Mouse (Mus musculus): ENCODE data around the gene Slc8a2.

DNA sequence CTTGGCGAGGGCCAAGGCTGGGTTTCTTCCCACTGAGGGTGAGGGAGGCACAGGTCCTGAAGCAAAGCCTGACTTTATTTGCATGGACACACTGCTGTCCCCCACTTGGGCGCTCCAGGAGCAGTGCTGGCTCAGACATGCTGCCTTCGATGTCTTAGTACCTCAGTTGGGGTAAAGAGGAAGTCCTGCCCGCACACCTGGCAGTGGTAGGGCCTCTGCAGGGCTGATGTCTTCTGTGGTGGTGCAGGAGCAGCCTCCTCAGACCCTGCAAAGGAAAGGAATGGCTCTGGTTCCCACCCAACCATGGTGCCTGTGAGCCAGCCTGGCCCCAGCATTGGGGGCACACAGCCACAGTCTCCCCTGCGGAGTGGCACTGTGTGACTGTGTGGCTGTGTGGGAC is 67.5 kb downstream of the Slc8a2 start:
- TF ChIP-seq CTCF (conservative IDR thresholded peaks at IDR 0.05; ENCODE audit: insufficient read depth, insufficient read length, low read depth, low read length) = no peak
- TF ChIP-seq POLR2A (IDR thresholded peaks at IDR 0.05; ENCODE audit: low read depth, low read length) = no peak
